Mouse (Mus musculus) telencephalon, adult 2 months (tissue): ENCODE results near the gene Tmem30b.
A peak's percentile ranks its signal among the peaks of the same experiment; 100 is the strongest.
"Not testable (repeated sequence)": the region's sequence is repeated elsewhere in the genome, so short reads cannot be mapped to it uniquely, and the experiment has no call there.

Experiments used
- DNase-seq: peaks from one replicate; pipeline ENCODE4 v3.0.0-alpha.2; 2011; ENCODE audit warnings: low read depth, low spot score

Tmem30b gene

GRCm38 (mm10) chr12:73558525-73559195, 12.5 kb upstream of the Tmem30b start:
- DNase-seq = peak; percentile 78

- no peak for DNase-seq
These were observed 8.0 kb upstream of the Tmem30b start for GRCm38 (mm10) chr12:73554155-73554554.

- DNase-seq = no peak
These were observed 2.1 kb upstream of the Tmem30b start for GRCm38 (mm10) chr12:73548259-73548658.

GRCm38 (mm10) chr12:73547646-73548045, 1.5 kb upstream of the Tmem30b start:
- DNase-seq = no peak

- DNase-seq = no peak
These were observed 513 bp downstream of the Tmem30b start for GRCm38 (mm10) chr12:73545672-73546085.

GRCm38 (mm10) chr12:73544736-73545671, 1.2 kb downstream of the Tmem30b start:
- DNase-seq = no peak

- DNase-seq = no peak
These were observed 3.0 kb downstream of the Tmem30b start for GRCm38 (mm10) chr12:73543191-73543590.

GRCm38 (mm10) chr12:73540402-73540801, 5.8 kb downstream of the Tmem30b start:
- DNase-seq = no peak

- no peak for DNase-seq
These were observed 7.0 kb downstream of the Tmem30b start for GRCm38 (mm10) chr12:73539151-73539550.

- DNase-seq = not testable (repeated sequence)
These were observed 8.1 kb downstream of the Tmem30b start for GRCm38 (mm10) chr12:73538139-73538508.

- DNase-seq = no peak
These were observed 8.6 kb downstream of the Tmem30b start for GRCm38 (mm10) chr12:73537499-73538138.

- peak; percentile 24 for DNase-seq
These were observed 11.6 kb downstream of the Tmem30b start for GRCm38 (mm10) chr12:73534591-73534990.

GRCm38 (mm10) chr12:73531889-73532479, 14.2 kb downstream of the Tmem30b start:
- no peak for DNase-seq

- DNase-seq = no peak
These were observed 16.6 kb downstream of the Tmem30b start for GRCm38 (mm10) chr12:73529590-73529989.

- no peak for DNase-seq
These were observed 17.1 kb downstream of the Tmem30b start for GRCm38 (mm10) chr12:73529131-73529530.

- not testable (repeated sequence) for DNase-seq
These were observed 18.1 kb downstream of the Tmem30b start for GRCm38 (mm10) chr12:73528142-73528541.

- no peak for DNase-seq
These were observed 20.8 kb downstream of the Tmem30b start for GRCm38 (mm10) chr12:73525254-73525885.

- no peak for DNase-seq
These were observed 23.1 kb downstream of the Tmem30b start for GRCm38 (mm10) chr12:73523066-73523465.

- no peak for DNase-seq
These were observed 24.2 kb downstream of the Tmem30b start for GRCm38 (mm10) chr12:73521944-73522343.

GRCm38 (mm10) chr12:73521238-73521841, 24.9 kb downstream of the Tmem30b start:
- DNase-seq = no peak

- DNase-seq = no peak
These were observed 28.4 kb downstream of the Tmem30b start for GRCm38 (mm10) chr12:73517768-73518167.
